Mouse (Mus musculus) gastrocnemius, postnatal 36 days (tissue): ENCODE data around the gene Fgf3. TPM values are rescaled to one million over a fixed set of nuclear protein-coding genes. Genes with fewer than 3 reads are reported as not detected.

Experiments used
- total RNA-seq, 2 experiments: library from RNA; stranded (reverse); gene quantifications; 2 replicates each; pipeline ENCODE4 v1.2.3; 2021

Gene Fgf3
- total RNA-seq, 2 experiments from 2014 or later: not detected

Other genes starting within 250 kb of the Fgf3 start
- 1 to 10 TPM; 2.4 to 4.4 TPM for gene Ano1, start 86.1 kb upstream of the Fgf3 start, total RNA-seq
- under 1 TPM in 1 of 2 experiments, not detected in 1; 0.25 TPM for gene Fgf4, start 9.3 kb downstream of the Fgf3 start, total RNA-seq
- not detected for gene Fgf15, start 58.4 kb downstream of the Fgf3 start, total RNA-seq
- gene LTO1, start 77.0 kb downstream of the Fgf3 start, total RNA-seq: 1 to 10 TPM; 6.8 to 7.2 TPM
- 1 to 10 TPM; 5.2 to 7.4 TPM for gene Ccnd1, start 101.8 kb downstream of the Fgf3 start, total RNA-seq